Mouse (Mus musculus) liver, embryonic 14.5 days (tissue): ENCODE measurements around the gene Gkn2. TPM values are rescaled to one million over a fixed set of nuclear protein-coding genes. Genes with fewer than 3 reads are reported as not detected.
A peak's percentile ranks its signal among the peaks of the same experiment; 100 is the strongest.

Experiments used
- ATAC-seq: fragments of 200-750 bp; cut with Nextera tagmentation; 2 replicates; pipeline ENCODE4 v1.8.0; 2017; ENCODE audit warnings: moderate number of reproducible peaks, mild to moderate bottlenecking, moderate library complexity; ENCODE audit not compliant: insufficient read depth
- DNase-seq, 3 experiments: peaks; one replicate each; pipeline ENCODE4 v3.0.0-alpha.2; 2012 to 2013; ENCODE audit warnings: low read depth in 3 of 3, low spot score in 3 of 3
- H3K27ac ChIP-seq: fragments of 300-500 bp; sonication (generic); 2 replicates; pipeline ENCODE4 v1.5.1; 2014; ENCODE audit warnings: moderate library complexity, mild to moderate bottlenecking, control low read depth, inconsistent platforms
- H3K27me3 ChIP-seq: fragments of 300-500 bp; sonication (generic); 2 replicates; pipeline ENCODE4 v1.6.1; 2014; ENCODE audit warnings: mild to moderate bottlenecking, low read length, moderate library complexity; ENCODE audit not compliant: control insufficient read depth, insufficient read depth
- H3K36me3 ChIP-seq: fragments of 300-500 bp; sonication (generic); replicated peaks from 2 replicates; pipeline ENCODE4 v1.6.1; 2014; ENCODE audit warnings: low read depth; ENCODE audit not compliant: control insufficient read depth, insufficient read depth
- H3K4me1 ChIP-seq, 2 experiments: fragments of 200-500 bp in 1 of 2; fragments of 300-500 bp in 1 of 2; sonication (generic) in 1 of 2; replicated peaks; 2 replicates each; pipeline ENCODE4 v1.6.1; 2012 to 2014; ENCODE audit warnings: antibody characterized with exemption in 1 of 2, inconsistent platforms in 1 of 2, low read length in 1 of 2; ENCODE audit not compliant: control insufficient read depth in 2 of 2, insufficient read depth in 2 of 2
- H3K4me2 ChIP-seq: fragments of 300-500 bp; sonication (generic); 2 replicates; pipeline ENCODE4 v1.6.1; 2014; ENCODE audit warnings: low read depth, mild to moderate bottlenecking, control low read depth, moderate library complexity
- H3K4me3 ChIP-seq, 2 experiments: fragments of 200-500 bp in 1 of 2; fragments of 300-500 bp in 1 of 2; sonication (generic) in 1 of 2; 2 replicates each; pipeline ENCODE4 v1.5.1; 2012 to 2014; ENCODE audit warnings: low read depth in 2 of 2, low read length in 2 of 2, mild to moderate bottlenecking in 2 of 2, control low read depth in 1 of 2, inconsistent platforms in 1 of 2, moderate library complexity in 1 of 2; ENCODE audit not compliant: insufficient read depth in 1 of 2
- H3K9ac ChIP-seq: fragments of 300-500 bp; sonication (generic); replicated peaks from 2 replicates; pipeline ENCODE4 v1.6.1; 2014; ENCODE audit warnings: mild to moderate bottlenecking, control low read depth, moderate library complexity
- H3K9me3 ChIP-seq: fragments of 300-500 bp; sonication (generic); 2 replicates; pipeline ENCODE4 v1.6.1; 2016; ENCODE audit warnings: low read length, mixed read lengths; ENCODE audit not compliant: control insufficient read depth
- CTCF ChIP-seq: IDR thresholded peaks from 2 replicates; pipeline ENCODE4 v1.5.1; 2016; ENCODE audit warnings: antibody characterized with exemption, low read depth, control low read depth
- EP300 ChIP-seq: IDR thresholded peaks from 2 replicates; pipeline ENCODE4 v1.6.1; 2016; ENCODE audit warnings: antibody characterized with exemption, low read depth
- WGBS: fragments of 180-500 bp; shearing (Covaris S2); extraction: QIAGEN DNeasy Blood & Tissue Kit; methylation state at CpG from one replicate; pipeline ENCODE4 v1.1.7; 2014; ENCODE audit not compliant: insufficient replicate concordance; 5-methylcytosine and 5-hydroxymethylcytosine counted together
- polyA plus RNA-seq, 2 experiments: library from polyadenylated mRNA; depleted of rRNA in 1 of 2; stranded (reverse) in 1 of 2; unstranded in 1 of 2; fragments of >200 nt; fragmentation: Nextera tagmentation in 1 of 2; extraction: Ambion mirVana in 1 of 2; gene quantifications; 2 replicates each; pipeline versions ENCODE4 v1.2.1 to v1.2.3; 2012 to 2014

Gkn2 gene
- polyA plus RNA-seq, 2 experiments, result not detected

- H3K36me3 ChIP-seq, result no peaks in the 10 kb centered on the region
- H3K4me3 ChIP-seq, result peak overlapping the region in 1 of 2 experiments; percentile 46; a peak in 1 of 4 replicates
- ATAC-seq (no peak), DNase-seq (no peak)
- TF ChIP-seq CTCF, result no peak
- TF ChIP-seq EP300, result no peak
- H3K9ac ChIP-seq, result no peak overlapping the region
- peaks cover 20% of the 10 kb centered on the region for H3K27me3 ChIP-seq
- 21% methylated on average over 11 of the region's 11 CpGs for WGBS
- H3K27ac ChIP-seq, result no peak overlapping the region
- H3K9me3 ChIP-seq, result no peaks in the 10 kb centered on the region
- peak overlapping the region; percentile 59; the same call in 1 of the 2 replicates for H3K4me2 ChIP-seq
- no peaks in the 10 kb centered on the region for H3K4me1 ChIP-seq
Measured at GRCm38 (mm10) chr6:87334361-87335090, 38.6 kb upstream of the Gkn2 start.

- TF ChIP-seq EP300 (no peak), CTCF (peak; percentile 32; the same call in 1 of the 2 replicates)
- Histone ChIP-seq H3K36me3 (no peaks in the 10 kb centered on the region), H3K27me3 (peaks cover 20% of the 10 kb centered on the region), H3K9ac (no peak within 1 kb of the TSS; the same call in 1 of the 2 replicates), H3K4me3 (peak within 1 kb of the TSS; percentile 46), H3K27ac (no peak within 1 kb of the TSS), H3K4me1 (no peaks in the 10 kb centered on the region), H3K4me2 (peak within 1 kb of the TSS; percentile 59), H3K9me3 (no peaks in the 10 kb centered on the region)
- under 1% methylated on average over 54 of the region's 54 CpGs for WGBS
- DNase-seq (no peak), ATAC-seq (no peak)
Measured at GRCm38 (mm10) chr6:87335091-87335934, 37.8 kb upstream of the Gkn2 start, which contains the start of gene Antxr1. TSS of gene Antxr1 (minus strand) at chr6:87335821.

GRCm38 (mm10) chr6:87335935-87336295 lies 37.2 kb upstream of the Gkn2 start:
- no peaks in the 10 kb centered on the region for H3K36me3 ChIP-seq
- no peak overlapping the region for H3K9ac ChIP-seq
- no peak overlapping the region for H3K4me3 ChIP-seq
- peaks cover 20% of the 10 kb centered on the region for H3K27me3 ChIP-seq
- no peak for TF ChIP-seq CTCF
- no peak for TF ChIP-seq EP300
- no peak overlapping the region for H3K27ac ChIP-seq
- ATAC-seq (no peak), DNase-seq (no peak)
- no peaks in the 10 kb centered on the region for H3K4me1 ChIP-seq
- H3K9me3 ChIP-seq, result no peaks in the 10 kb centered on the region
- 22% methylated on average over 6 of the region's 6 CpGs for WGBS
- peak overlapping the region; percentile 59; the same call in 1 of the 2 replicates for H3K4me2 ChIP-seq

- no peak within 1 kb of the TSS for H3K4me2 ChIP-seq
- H3K4me1 ChIP-seq, result no peaks in the 10 kb centered on the region
- H3K27ac ChIP-seq, result no peak within 1 kb of the TSS
- H3K36me3 ChIP-seq, result no peaks in the 10 kb centered on the region
- H3K4me3 ChIP-seq, result no peak within 1 kb of the TSS
- DNase-seq (no peak), ATAC-seq (no peak)
- TF ChIP-seq CTCF (no peak), EP300 (no peak)
- 63% methylated on average over 8 of the region's 8 CpGs for WGBS
- H3K27me3 ChIP-seq, result no peaks in the 10 kb centered on the region
- H3K9me3 ChIP-seq, result no peaks in the 10 kb centered on the region
- no peak within 1 kb of the TSS for H3K9ac ChIP-seq
Measured at GRCm38 (mm10) chr6:87350829-87351228, 22.3 kb upstream of the Gkn2 start, which contains the start of gene Gkn1. TSS of gene Gkn1 (minus strand) at chr6:87350942.

- H3K36me3 ChIP-seq, result no peaks in the 10 kb centered on the region
- H3K9me3 ChIP-seq, result no peaks in the 10 kb centered on the region
- ATAC-seq (no peak), DNase-seq (no peak)
- H3K9ac ChIP-seq, result no peak overlapping the region
- H3K4me2 ChIP-seq, result no peak overlapping the region
- H3K4me1 ChIP-seq, result no peaks in the 10 kb centered on the region
- no peak overlapping the region for H3K4me3 ChIP-seq
- 45% methylated on average over 5 of the region's 5 CpGs for WGBS
- H3K27me3 ChIP-seq, result no peaks in the 10 kb centered on the region
- TF ChIP-seq CTCF (no peak), EP300 (no peak)
- no peak overlapping the region for H3K27ac ChIP-seq
Measured at GRCm38 (mm10) chr6:87354441-87354840, 18.7 kb upstream of the Gkn2 start.
